Mouse (Mus musculus): Measurements from ENCODE around the gene Prdm11.

The Prdm11 gene

GRCm38 (mm10) chr2:93011933-93012332 lies 34.0 kb downstream of the Prdm11 start:
- DNase-seq (ENCODE audit: low spot score): no peak

GRCm38 (mm10) chr2:93011465-93011864 lies 34.5 kb downstream of the Prdm11 start:
- no peak for DNase-seq (ENCODE audit: low spot score)

GRCm38 (mm10) chr2:93007967-93008685 lies 37.8 kb downstream of the Prdm11 start:
- no peak for DNase-seq (ENCODE audit: low spot score)

GRCm38 (mm10) chr2:93005028-93005427 lies 40.9 kb downstream of the Prdm11 start:
- peak; percentile 32 for DNase-seq (ENCODE audit: low spot score)

- no peak for DNase-seq (ENCODE audit: low spot score)
Observed at GRCm38 (mm10) chr2:92991976-92992375, 54.0 kb downstream of the Prdm11 start.

GRCm38 (mm10) chr2:92989593-92989992 lies 56.4 kb downstream of the Prdm11 start:
- DNase-seq (ENCODE audit: low spot score): no peak

- DNase-seq (ENCODE audit: low spot score): peak; percentile 83
Observed at GRCm38 (mm10) chr2:92987901-92988631, 57.9 kb downstream of the Prdm11 start.

- no peak for DNase-seq (ENCODE audit: low spot score)
Observed at GRCm38 (mm10) chr2:92987108-92987618, 58.8 kb downstream of the Prdm11 start.

- no peak for DNase-seq (ENCODE audit: low spot score)
Observed at GRCm38 (mm10) chr2:92985600-92985999, 60.4 kb downstream of the Prdm11 start.

- no peak for DNase-seq (ENCODE audit: low spot score)
Observed at GRCm38 (mm10) chr2:92985171-92985570, 60.8 kb downstream of the Prdm11 start.

GRCm38 (mm10) chr2:92984321-92985108 lies 61.5 kb downstream of the Prdm11 start:
- DNase-seq (ENCODE audit: low spot score): no peak

GRCm38 (mm10) chr2:92983273-92983620 lies 62.7 kb downstream of the Prdm11 start:
- no peak for DNase-seq (ENCODE audit: low spot score)

- no peak for DNase-seq (ENCODE audit: low spot score)
Observed at GRCm38 (mm10) chr2:92982591-92983272, 63.2 kb downstream of the Prdm11 start.

- no peak for DNase-seq (ENCODE audit: low spot score)
Observed at GRCm38 (mm10) chr2:92980165-92980564, 65.8 kb downstream of the Prdm11 start.

GRCm38 (mm10) chr2:92975031-92975790 lies 70.8 kb downstream of the Prdm11 start:
- DNase-seq (ENCODE audit: low spot score): no peak

- no peak for DNase-seq (ENCODE audit: low spot score)
Observed at GRCm38 (mm10) chr2:92973646-92974045, 72.3 kb downstream of the Prdm11 start.

GRCm38 (mm10) chr2:92972071-92972470 lies 73.9 kb downstream of the Prdm11 start:
- DNase-seq (ENCODE audit: low spot score): no peak

GRCm38 (mm10) chr2:92971536-92971935 lies 74.4 kb downstream of the Prdm11 start:
- DNase-seq (ENCODE audit: low spot score): no peak

GRCm38 (mm10) chr2:92971069-92971468 lies 74.9 kb downstream of the Prdm11 start:
- no peak for DNase-seq (ENCODE audit: low spot score)

GRCm38 (mm10) chr2:92967839-92968166 lies 78.2 kb downstream of the Prdm11 start:
- DNase-seq (ENCODE audit: low spot score): no peak

All from embryo, embryonic 10 days (tissue).